Mouse (Mus musculus) thymus, postnatal 4 days (tissue): ENCODE data around the gene Dpf2.
A peak's percentile ranks its signal among the peaks of the same experiment; 100 is the strongest.

Experiments
- DNase-seq: peaks from one replicate; pipeline ENCODE4 v3.0.0; 2021

Dpf2 gene

DNA sequence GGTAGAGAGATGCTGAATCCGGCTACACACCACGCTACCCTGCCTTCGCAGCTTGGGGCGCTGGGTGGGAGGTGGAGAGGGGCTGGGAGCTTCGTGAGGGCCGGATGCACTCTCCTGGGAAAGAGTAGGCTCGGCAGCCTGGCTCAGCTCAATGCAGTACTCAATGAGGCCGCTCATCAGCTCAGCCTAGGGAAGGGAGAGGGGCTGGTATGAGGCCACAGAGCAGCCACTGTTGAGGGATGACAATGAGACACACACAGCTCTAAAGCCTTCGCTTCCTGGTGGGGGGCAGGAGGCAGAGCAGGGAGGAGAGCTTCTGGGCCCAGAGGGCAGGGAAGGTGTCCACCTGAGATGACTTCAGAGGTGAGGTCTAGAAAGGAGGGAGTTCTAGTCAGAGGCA is 56.2 kb downstream of the Dpf2 start:
- DNase-seq, result no peak

DNA sequence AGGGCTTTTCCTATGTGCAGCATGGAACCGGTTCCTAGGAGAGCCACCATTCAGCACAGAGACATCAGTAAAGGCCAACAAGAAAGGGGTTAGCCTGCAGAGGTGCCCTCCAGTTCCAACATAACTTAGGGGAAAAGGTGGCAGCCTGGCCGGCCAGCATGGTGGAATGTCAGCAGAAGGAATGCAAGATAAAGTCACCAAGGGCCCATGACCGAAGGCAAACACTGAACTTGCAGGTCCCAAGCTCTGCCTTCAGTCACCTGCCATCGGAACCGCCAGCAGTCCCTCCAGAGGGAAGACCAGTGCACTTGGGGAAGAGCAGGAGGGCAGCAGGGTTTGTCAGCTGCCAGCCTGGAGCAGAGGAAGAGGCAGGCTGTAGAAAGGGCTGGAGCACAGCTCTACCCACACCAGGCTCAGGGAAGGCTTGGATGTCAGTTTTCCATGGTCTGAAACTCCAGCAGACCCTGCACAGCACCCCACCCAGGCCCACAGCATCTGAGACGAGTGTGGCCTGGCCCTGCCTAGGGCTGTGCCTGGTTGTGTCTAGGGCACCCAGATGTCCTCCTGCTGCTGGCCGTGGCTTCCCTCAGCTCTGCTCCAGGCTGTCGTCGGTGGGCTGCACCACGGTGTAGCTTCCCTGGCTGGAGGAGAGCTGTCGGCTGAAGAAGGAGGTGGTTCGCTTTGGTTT is 60.6 kb downstream of the Dpf2 start:
- no peak for DNase-seq

DNA sequence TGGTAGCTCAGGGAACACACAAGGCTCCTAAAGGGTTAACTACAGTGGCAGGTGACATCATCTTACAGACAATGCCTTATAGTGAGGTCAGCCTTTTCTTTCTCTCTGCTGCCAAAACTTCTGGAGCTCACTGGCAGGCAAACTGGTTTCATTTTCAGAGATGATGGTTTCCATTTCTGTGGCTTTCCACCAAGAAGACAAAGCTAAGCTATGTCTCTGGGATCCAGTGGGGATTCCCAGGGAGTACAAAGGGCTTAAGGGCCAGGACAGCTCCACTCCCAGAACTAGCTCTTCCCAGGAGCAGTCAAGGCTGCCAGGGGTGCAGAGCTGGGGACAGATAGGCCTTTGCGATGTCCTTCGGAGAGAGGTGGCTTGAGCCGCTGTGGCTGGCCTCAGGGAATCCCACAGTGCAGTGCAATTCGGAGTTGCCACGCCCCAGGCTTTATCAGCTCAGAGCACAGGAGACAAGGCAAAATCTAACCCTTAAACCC is 61.3 kb downstream of the Dpf2 start:
- DNase-seq, result no peak

DNA sequence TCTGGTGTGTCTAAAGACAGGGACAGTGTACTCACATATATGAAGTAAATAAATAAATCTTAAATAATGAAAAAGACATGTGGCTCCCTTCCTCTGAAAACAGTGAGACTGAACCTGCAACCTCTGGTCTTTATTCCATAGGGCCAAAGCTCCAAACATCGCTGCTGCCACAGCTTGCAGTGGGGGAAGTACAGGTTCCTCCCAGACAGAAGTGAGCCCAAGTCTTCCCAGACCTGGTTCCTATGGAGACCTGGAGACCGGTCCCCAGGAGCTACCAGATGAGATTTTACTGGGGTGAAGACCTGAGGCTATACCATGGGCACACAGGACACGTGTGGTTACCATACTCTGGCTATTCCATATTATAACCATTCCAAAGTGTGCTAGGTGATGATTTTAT is 62.0 kb downstream of the Dpf2 start:
- no peak for DNase-seq

DNA sequence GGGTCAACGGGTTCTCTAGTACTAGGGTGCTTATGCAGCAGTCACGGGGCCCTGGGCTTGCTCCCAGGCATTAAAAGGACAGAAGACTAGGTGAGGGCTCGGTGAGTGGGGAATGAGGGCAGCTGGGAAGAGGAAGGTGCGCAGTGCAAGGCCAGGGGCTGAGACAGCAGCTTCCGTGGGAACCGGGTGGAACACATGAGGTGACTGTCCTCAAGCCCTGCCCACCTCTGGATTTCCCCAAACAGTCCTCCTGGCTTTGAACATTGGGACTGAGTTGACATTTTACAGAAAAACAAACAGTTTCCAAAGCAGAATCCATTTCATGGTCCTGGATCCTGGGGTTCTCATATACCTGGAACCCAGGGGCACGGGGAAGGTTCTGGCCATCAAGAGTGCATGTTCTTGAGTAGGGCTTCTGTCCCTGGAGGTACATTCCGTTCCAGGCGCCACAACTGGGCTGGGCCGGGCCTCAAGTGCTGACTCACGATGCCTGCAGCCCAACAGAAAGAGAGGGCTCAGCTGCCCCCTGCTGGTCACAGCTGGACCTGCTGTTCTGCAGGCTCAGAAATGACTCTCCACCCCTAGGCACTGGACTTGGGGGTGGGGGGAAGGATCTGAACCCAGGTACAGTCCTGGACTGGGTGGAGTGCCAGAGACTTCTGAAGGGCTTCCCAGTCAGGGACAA is 62.8 kb downstream of the Dpf2 start:
- peak; percentile 96 for DNase-seq

DNA sequence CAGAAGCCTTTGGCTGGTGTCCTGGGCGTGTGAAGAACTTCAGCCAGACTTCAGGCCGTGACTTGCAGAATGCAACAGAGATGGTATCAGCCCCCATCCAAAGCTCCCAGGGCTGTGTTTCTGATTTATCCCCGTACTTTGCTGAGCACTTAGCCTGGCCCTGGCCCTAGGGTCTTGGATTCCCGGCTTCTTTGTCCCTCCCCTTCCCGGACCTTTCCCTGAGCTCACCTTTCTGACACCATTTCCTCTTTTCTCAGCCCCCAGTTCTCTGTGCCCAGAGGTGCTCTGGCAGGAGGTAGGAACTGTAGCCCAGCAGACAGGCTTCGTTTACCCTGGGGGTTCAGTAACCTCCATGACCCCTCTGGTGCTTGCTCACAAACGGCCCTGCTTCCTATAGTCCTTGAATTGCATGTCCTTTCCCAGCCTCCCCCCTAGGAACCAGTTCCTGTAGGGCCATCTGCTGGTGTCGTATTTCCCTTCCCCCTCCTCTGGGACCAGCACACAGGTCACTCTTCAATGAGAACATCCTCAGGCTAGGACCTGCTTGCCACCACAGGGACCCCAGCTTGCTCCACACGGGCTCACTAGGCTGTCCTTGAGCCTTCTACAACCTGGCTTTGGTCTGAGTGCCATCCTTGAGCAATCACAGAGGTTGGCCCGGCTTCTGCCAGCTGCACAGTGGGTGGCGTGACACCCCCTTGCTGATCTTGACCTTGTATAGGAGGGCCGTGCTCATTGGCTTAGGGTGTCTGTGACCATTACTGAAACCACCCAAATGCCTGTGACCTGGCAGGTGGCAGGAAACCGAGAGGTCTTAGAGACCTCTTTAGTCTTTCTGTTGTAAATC is 63.8 kb downstream of the Dpf2 start:
- no peak for DNase-seq

DNA sequence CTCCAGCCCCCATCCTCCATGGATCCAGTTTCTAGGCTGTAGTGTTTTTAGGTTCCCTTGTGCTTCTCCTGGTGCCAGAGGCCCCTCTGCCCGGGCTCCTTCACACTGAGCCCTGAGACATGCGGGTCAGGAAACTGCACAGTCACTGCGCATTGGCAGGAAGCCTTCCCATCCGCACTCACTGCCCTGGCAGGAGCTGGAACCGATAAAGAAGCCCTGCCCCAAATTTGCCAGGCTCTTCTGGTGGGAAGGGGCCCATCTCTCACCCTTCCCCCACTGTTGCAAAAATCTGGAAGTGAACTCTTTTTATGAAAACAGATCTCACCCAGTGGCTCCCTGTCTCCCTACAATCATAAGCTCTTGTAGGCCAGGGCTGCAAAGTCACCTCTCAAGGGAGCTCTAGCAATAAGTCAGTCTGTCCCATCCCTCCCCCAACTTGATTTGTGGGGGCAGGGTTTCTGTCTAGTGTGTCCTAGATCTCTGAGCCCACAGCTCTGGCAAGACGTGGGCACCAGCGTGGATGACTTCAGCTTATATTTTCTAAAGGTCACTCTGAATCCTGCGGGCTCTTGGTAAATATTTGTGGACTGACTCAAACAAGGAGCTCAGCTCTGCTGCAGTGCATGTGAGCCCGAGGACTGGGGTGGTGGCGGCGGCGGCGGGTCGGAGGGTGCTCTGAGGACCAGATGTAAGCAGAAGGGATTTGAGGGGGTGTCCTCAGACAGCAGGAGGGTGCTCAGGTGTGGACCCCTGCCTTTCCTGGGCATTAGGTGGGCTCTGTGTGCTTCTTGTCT is 64.6 kb downstream of the Dpf2 start:
- peak; percentile 58 for DNase-seq

DNA sequence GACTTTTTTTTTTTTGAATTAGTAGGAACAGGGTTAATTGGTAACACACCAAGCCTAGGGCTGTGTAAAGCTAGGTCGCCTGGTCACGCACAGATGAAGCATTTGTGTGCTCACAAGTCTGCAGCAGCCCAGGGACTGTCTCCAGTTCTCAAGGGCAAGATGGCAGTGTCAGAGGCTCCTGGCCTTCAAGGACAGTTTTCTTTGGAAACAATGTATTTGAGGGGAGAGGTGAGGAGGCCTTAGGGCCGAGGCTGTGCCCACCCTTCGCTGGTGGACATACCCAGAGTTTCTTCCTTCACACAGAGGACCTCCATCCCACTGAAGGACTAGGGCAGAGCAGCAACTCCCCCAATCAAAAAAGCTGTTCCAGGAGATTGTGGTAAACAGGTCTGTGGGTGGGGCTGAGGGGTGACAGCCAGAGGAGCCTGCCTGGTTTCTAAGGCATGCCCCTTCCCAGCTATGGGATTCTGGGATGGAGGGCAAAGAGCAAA is 65.5 kb downstream of the Dpf2 start:
- DNase-seq, result peak; percentile 36

DNA sequence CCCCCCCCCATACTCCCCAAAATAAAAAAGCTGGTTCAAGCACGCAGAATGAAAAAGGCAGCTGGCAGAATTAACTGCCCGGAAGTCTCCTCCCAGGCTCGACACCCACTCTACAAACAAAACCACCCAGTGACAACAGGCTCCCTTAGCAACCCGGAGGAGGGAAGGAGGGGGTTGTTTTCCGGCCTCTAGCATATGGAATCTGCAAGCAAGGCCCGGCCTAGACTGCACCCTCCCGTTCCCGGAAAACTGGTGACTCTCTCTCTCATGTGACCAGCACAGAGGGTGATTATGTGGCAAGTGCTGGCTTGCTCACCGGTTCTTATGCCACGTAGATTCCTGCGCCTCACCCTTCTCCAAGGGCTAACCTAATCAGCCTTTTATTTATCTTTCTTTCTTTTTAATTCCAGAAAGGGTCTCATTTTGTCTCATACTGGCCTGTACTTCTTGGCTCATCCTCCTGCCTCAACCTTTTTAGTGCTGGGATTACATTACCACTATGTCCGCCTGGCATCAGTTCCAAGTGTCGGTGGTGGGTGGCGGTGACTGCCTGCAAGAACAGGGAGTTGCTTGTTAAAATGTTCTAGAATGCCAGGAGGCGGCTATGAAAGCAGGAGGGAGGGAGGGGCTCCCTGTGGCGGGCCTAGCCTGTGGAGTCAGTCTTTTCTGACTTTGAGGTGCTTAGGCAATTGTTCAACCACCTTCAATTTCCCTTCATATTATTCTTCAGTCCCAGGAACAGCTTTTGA is 66.1 kb downstream of the Dpf2 start:
- DNase-seq, result peak; percentile 47
